ENCODE assay signal across 10 mouse cellular contexts in the genomic region with DNA sequence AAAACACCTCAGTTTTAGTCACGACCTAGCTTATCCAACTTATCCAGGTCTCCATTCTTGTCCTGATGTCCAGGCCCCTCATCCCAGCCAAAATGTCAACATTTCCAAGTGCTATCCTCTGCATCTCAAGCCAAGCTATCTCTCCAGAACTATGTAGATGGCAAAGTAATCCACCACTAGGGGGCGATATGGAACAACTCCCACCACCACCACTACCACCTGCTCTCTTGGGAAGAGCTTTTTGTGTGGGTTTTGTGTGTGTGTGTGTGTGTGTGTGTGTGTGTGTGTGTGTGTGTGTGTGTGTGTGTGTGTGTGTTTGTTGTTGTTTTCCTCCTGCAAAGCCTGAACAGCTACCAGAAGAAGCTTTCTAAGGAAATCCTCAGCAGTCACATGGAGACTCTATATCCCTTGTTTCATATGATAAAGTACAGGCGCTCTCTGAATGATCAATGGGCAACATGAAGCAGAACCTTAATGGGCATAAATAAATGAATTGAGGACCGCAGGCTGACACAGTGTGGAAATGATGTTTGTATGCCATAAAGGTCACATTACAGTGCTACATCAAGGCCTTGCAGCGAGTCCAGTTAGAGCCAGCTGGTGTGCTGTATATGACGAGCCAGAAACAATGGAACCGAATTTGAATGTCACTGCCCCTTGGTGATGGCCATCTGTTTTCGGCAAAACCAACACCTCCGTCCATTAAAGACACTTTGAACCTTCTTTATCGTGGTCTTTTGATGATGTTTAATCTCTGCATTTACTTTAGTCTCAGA.
DNase-seq lines count a peak whose midpoint lies in the region; ATAC-seq and TF ChIP-seq lines count a peak whose summit lies in the region.
"Had no signal": no experiment of that assay in that cellular context is flagged by ENCODE, and none has a peak within 500 bp of the region (broad histone marks: within the 10 kb centered on the region; RNA-seq: fewer than 3 reads in every experiment).

No protein-coding gene starts in this region.

- no peaks in the 10 kb centered on the region for H3K27me3 ChIP-seq in kidney, embryonic 16.5 days (ENCODE audit: insufficient read depth, low read length)
- no peaks in the 10 kb centered on the region for H3K27me3 ChIP-seq in cerebellum, adult 2 months (ENCODE audit: control insufficient read depth, insufficient read depth, low read length)
- H3K27me3 ChIP-seq in liver, adult 2 months (ENCODE audit: control insufficient read depth, insufficient read depth, low read length): no peaks in the 10 kb centered on the region
- H3K27me3 ChIP-seq: embryonic facial prominence, embryonic 12.5 days; limb, embryonic 15.5 days had no signal

- no peak for TF ChIP-seq POLR2A in cerebellum, adult 2 months (IDR thresholded peaks at IDR 0.05; ENCODE audit: borderline replicate concordance, insufficient read depth, low read length)
- TF ChIP-seq POLR2A in liver, adult 2 months (IDR thresholded peaks at IDR 0.05; ENCODE audit: extremely low read depth, insufficient read depth, low read length): no peak

- 72% methylated on average over 10 of the region's 10 CpGs for WGBS in kidney, embryonic 16.5 days
- 57% methylated on average over 10 of the region's 10 CpGs for WGBS in cerebellum, adult 2 months
- 72% methylated on average over 10 of the region's 10 CpGs for WGBS in liver, adult 2 months

- TF ChIP-seq CTCF in cerebellum, adult 2 months (IDR thresholded peaks at IDR 0.05; ENCODE audit: borderline replicate concordance, insufficient read depth, low read depth, low read length): peak; percentile 39; the same call in 1 of the 2 replicates
- peak; percentile 53; the same call in 1 of the 2 replicates for TF ChIP-seq CTCF in liver, adult 2 months (IDR thresholded peaks at IDR 0.05; ENCODE audit: low read depth, low read length)

- H3K9ac ChIP-seq in kidney, embryonic 16.5 days (replicated peaks; ENCODE audit: low read length): no peak overlapping the region
- no peak overlapping the region for H3K9ac ChIP-seq in ES-E14 (ENCODE audit: insufficient read depth, low read depth, low read length, poor library complexity, severe bottlenecking)
- no peak overlapping the region for H3K9ac ChIP-seq in liver, adult 2 months (ENCODE audit: low read depth, low read length)
- H3K9ac ChIP-seq: embryonic facial prominence, embryonic 12.5 days; limb, embryonic 15.5 days had no signal

- H3K4me2 ChIP-seq in kidney, embryonic 16.5 days (replicated peaks; ENCODE audit: low read depth, low read length): no peak overlapping the region
- H3K4me2 ChIP-seq: embryonic facial prominence, embryonic 12.5 days; limb, embryonic 15.5 days had no signal

- H3K27ac ChIP-seq in kidney, embryonic 16.5 days (ENCODE audit: low read length): no peak overlapping the region
- no peak overlapping the region for H3K27ac ChIP-seq in ES-E14 (ENCODE audit: insufficient read depth, low read depth, low read length, poor library complexity, severe bottlenecking)
- no peak overlapping the region for H3K27ac ChIP-seq in cerebellum, adult 2 months (ENCODE audit: insufficient read depth, low read length)
- H3K27ac ChIP-seq in liver, adult 2 months (replicated peaks; ENCODE audit: insufficient read depth, low read depth, low read length): no peak overlapping the region
- H3K27ac ChIP-seq: embryonic facial prominence, embryonic 12.5 days; limb, embryonic 15.5 days had no signal

- no peaks in the 10 kb centered on the region for H3K36me3 ChIP-seq in kidney, embryonic 16.5 days (ENCODE audit: insufficient read depth, low read length)
- no peaks in the 10 kb centered on the region for H3K36me3 ChIP-seq in ES-E14 (ENCODE audit: control insufficient read depth, insufficient read depth, low read length, poor library complexity, severe bottlenecking)
- no peaks in the 10 kb centered on the region for H3K36me3 ChIP-seq in liver, adult 2 months (ENCODE audit: control insufficient read depth, insufficient read depth, low read length)
- H3K36me3 ChIP-seq: embryonic facial prominence, embryonic 12.5 days; limb, embryonic 15.5 days had no signal

- H3K9me3 ChIP-seq in kidney, embryonic 16.5 days (ENCODE audit: low read length): no peaks in the 10 kb centered on the region
- H3K9me3 ChIP-seq in ES-E14 (ENCODE audit: control insufficient read depth, insufficient read depth, low read depth, low read length): no peaks in the 10 kb centered on the region
- H3K9me3 ChIP-seq: embryonic facial prominence, embryonic 12.5 days; limb, embryonic 15.5 days had no signal

- no peaks in the 10 kb centered on the region for H3K79me2 ChIP-seq in liver, adult 2 months (ENCODE audit: control insufficient read depth, insufficient read depth, low read length)

- no peak for ATAC-seq in kidney, embryonic 16.5 days (ENCODE audit: low FRiP score, low TSS enrichment)
- peak; percentile 56; the same call in 1 of the 2 replicates for ATAC-seq in neutrophil, adult 5-6 weeks (ENCODE audit: extremely low read depth, insufficient number of reproducible peaks, low FRiP score, poor library complexity, severe bottlenecking)

- H3K4me1 ChIP-seq in kidney, embryonic 16.5 days (ENCODE audit: insufficient read depth, low read length): peaks cover 12% of the 10 kb centered on the region
- peaks cover 2 to 23% of the 10 kb centered on the region in 2 experiments; a peak in 3 of 4 replicates for H3K4me1 ChIP-seq in ES-E14 (ENCODE audit: control insufficient read depth in 2 of 2, insufficient read depth in 2 of 2, low read length in 2 of 2, poor library complexity in 1 of 2)
- no peaks in the 10 kb centered on the region for H3K4me1 ChIP-seq in cerebellum, adult 2 months (ENCODE audit: control insufficient read depth, insufficient read depth, low read length)
- H3K4me1 ChIP-seq in liver, adult 2 months (ENCODE audit: control insufficient read depth, insufficient read depth, low read length): no peaks in the 10 kb centered on the region

- in situ Hi-C loops in ES-E14 (cut with MboI; ENCODE audit: low sequenced_read_pairs in 2 of 2, unreplicated experiment in 2 of 2): no loop called here

- H3K4me3 ChIP-seq in kidney, embryonic 16.5 days (ENCODE audit: low read length): no peak overlapping the region
- no peak overlapping the region for H3K4me3 ChIP-seq in ES-E14 (ENCODE audit: insufficient read depth in 1 of 2, low read depth in 1 of 2, low read length in 2 of 2, poor library complexity in 1 of 2, severe bottlenecking in 1 of 2)
- H3K4me3 ChIP-seq in cerebellum, adult 2 months (replicated peaks; ENCODE audit: insufficient read depth, low read depth, low read length): no peak overlapping the region
- no peak overlapping the region for H3K4me3 ChIP-seq in liver, adult 2 months (ENCODE audit: insufficient read depth, low read depth, low read length)
- H3K4me3 ChIP-seq: embryonic facial prominence, embryonic 12.5 days; limb, embryonic 15.5 days had no signal

- peak; percentile 24 for DNase-seq in kidney, adult 11 months
- DNase-seq in ES-E14 (ENCODE audit: low read depth, low spot score): peak; percentile 66
- DNase-seq in cerebellum, adult 2 months: peak in 1 of 2 experiments; percentile 17
- peak; percentile 21 to 46 for DNase-seq in gastrocnemius, postnatal 4 days (ENCODE audit: low spot score in 2 of 2)
- peak; percentile 51 for DNase-seq in liver, adult 2 months (ENCODE audit: extremely low read depth, low read depth, low spot score)
- no peak for DNase-seq in ovary, adult 18-20 months (ENCODE audit: low spot score)

TF ChIP-seq in ES-E14, 5 proteins besides CTCF, POLR2A, EP300 and RAD21:
- TF ChIP-seq ZNF384 (IDR thresholded peaks at IDR 0.05; ENCODE audit: low read depth, low read length) (no peak), ZC3H11A (IDR thresholded peaks at IDR 0.05; ENCODE audit: borderline replicate concordance, low read depth, low read length) (no peak), CHD2 (IDR thresholded peaks at IDR 0.05; ENCODE audit: low read depth, low read length) (no peak), MAFK (IDR thresholded peaks at IDR 0.05; ENCODE audit: insufficient read depth, low read depth, low read length) (no peak), HCFC1 (IDR thresholded peaks at IDR 0.05; ENCODE audit: borderline replicate concordance, insufficient read depth, low read length) (no peak)
TF ChIP-seq in ES-E14: peak in this region for 0.
